Mouse (Mus musculus) cerebellum, adult 2 months (tissue): ENCODE results near the gene Gdpd1.

Experiments
- CTCF ChIP-seq: fragments of 200-500 bp; IDR thresholded peaks from 2 replicates; pipeline ENCODE4 v1.5.1; 2011; ENCODE audit warnings: low read depth, mild to moderate bottlenecking, control low read depth, low read length, moderate library complexity, borderline replicate concordance; ENCODE audit not compliant: insufficient read depth
- POLR2A ChIP-seq: fragments of 200-500 bp; IDR thresholded peaks from 2 replicates; pipeline ENCODE4 v1.6.1; 2011; ENCODE audit warnings: low read length, control low read depth, borderline replicate concordance; ENCODE audit not compliant: insufficient read depth

- TF ChIP-seq CTCF = no peak
- no peak for TF ChIP-seq POLR2A
Observed at GRCm38 (mm10) chr11:87036180-87036579, 37.7 kb downstream of the Gdpd1 start.
